Mouse (Mus musculus) hindbrain, embryonic 11.5 days (tissue): ENCODE data around the gene Wee1. TPM values are rescaled to one million over a fixed set of nuclear protein-coding genes. Genes with fewer than 3 reads are reported as not detected.
"Not testable (repeated sequence)": the region's sequence is repeated elsewhere in the genome, so short reads cannot be mapped to it uniquely, and the experiment has no call there.

ENCODE experiments used
- ATAC-seq: fragments of 200-750 bp; cut with Nextera tagmentation; 2 replicates; pipeline ENCODE4 v1.8.0; 2017; ENCODE audit warnings: mild to moderate bottlenecking, moderate TSS enrichment, moderate library complexity; ENCODE audit not compliant: low FRiP score
- DNase-seq: peaks from one replicate; pipeline ENCODE4 v3.0.0-alpha.2; 2015; ENCODE audit warnings: low spot score
- H3K27ac ChIP-seq: fragments of 300-500 bp; sonication (generic); 2 replicates; pipeline ENCODE4 v1.5.1; 2014; ENCODE audit warnings: mild to moderate bottlenecking, low read depth, low read length
- H3K27me3 ChIP-seq: fragments of 300-500 bp; sonication (generic); 2 replicates; pipeline ENCODE4 v1.6.1; 2014; ENCODE audit warnings: mild to moderate bottlenecking, low read length, moderate library complexity, mixed read lengths; ENCODE audit not compliant: control insufficient read depth, insufficient read depth
- H3K36me3 ChIP-seq: fragments of 300-500 bp; sonication (generic); 2 replicates; pipeline ENCODE4 v1.6.1; 2014; ENCODE audit warnings: mild to moderate bottlenecking, low read length, moderate library complexity, mixed read lengths; ENCODE audit not compliant: control insufficient read depth, insufficient read depth
- H3K4me1 ChIP-seq: fragments of 300-500 bp; sonication (generic); replicated peaks from 2 replicates; pipeline ENCODE4 v1.6.1; 2014; ENCODE audit warnings: low read length, mixed read lengths; ENCODE audit not compliant: control insufficient read depth, insufficient read depth
- H3K4me2 ChIP-seq: fragments of 300-500 bp; sonication (generic); replicated peaks from 2 replicates; pipeline ENCODE4 v1.6.1; 2014; ENCODE audit warnings: mild to moderate bottlenecking, low read depth, low read length
- H3K4me3 ChIP-seq: fragments of 300-500 bp; sonication (generic); 2 replicates; pipeline ENCODE4 v1.5.1; 2014; ENCODE audit warnings: low read depth, low read length
- H3K9ac ChIP-seq: fragments of 300-500 bp; sonication (generic); 2 replicates; pipeline ENCODE4 v1.6.1; 2014; ENCODE audit warnings: low read depth, low read length
- H3K9me3 ChIP-seq: fragments of 300-500 bp; sonication (generic); 2 replicates; pipeline ENCODE4 v1.6.1; 2016; ENCODE audit warnings: low read length; ENCODE audit not compliant: control insufficient read depth
- WGBS: fragments of 180-500 bp; shearing (Covaris S2); extraction: QIAGEN DNeasy Blood & Tissue Kit; methylation state at CpG from one replicate; pipeline ENCODE4 v1.1.7; 2014; 5-methylcytosine and 5-hydroxymethylcytosine counted together
- polyA plus RNA-seq: library from polyadenylated mRNA; unstranded; fragments of >200 nt; fragmentation: Nextera tagmentation; extraction: Ambion mirVana; gene quantifications from 2 replicates; pipeline ENCODE4 v1.2.1, GENCODE M21; 2014

Gene Wee1
- polyA plus RNA-seq, 1 experiment from 2014 or later, result 26.6 TPM

- no peak overlapping the region for H3K4me2 ChIP-seq
- DNase-seq, result no peak
- 93% methylated on average over 2 of the region's 2 CpGs for WGBS
Measured at GRCm38 (mm10) chr7:110118448-110118847, 3.4 kb upstream of the Wee1 start.

GRCm38 (mm10) chr7:110120157-110120784, 1.6 kb upstream of the Wee1 start:
- Histone ChIP-seq H3K4me1 (no peaks in the 10 kb centered on the region), H3K9me3 (no peaks in the 10 kb centered on the region), H3K4me3 (no peak overlapping the region), H3K27me3 (no peaks in the 10 kb centered on the region), H3K36me3 (no peaks in the 10 kb centered on the region), H3K9ac (no peak overlapping the region), H3K27ac (no peak overlapping the region), H3K4me2 (no peak overlapping the region)
- ATAC-seq (no peak), DNase-seq (no peak)
- WGBS, result 82% methylated on average over 2 of the region's 2 CpGs

More at GRCm38 (mm10) chr7:110118448-110118847, 3.4 kb upstream of the Wee1 start:
- Histone ChIP-seq H3K9ac (no peak overlapping the region), H3K9me3 (no peaks in the 10 kb centered on the region), H3K4me3 (no peak overlapping the region), H3K27me3 (no peaks in the 10 kb centered on the region), H3K27ac (no peak overlapping the region), H3K4me1 (no peaks in the 10 kb centered on the region), H3K36me3 (no peaks in the 10 kb centered on the region)
- ATAC-seq, result no peak

GRCm38 (mm10) chr7:110121162-110121515, 707 bp upstream of the Wee1 start:
- peak overlapping the region; percentile 64 for H3K4me2 ChIP-seq
- H3K36me3 ChIP-seq, result no peaks in the 10 kb centered on the region
- ATAC-seq (no peak), DNase-seq (no peak)
- peak overlapping the region; percentile 99 for H3K4me3 ChIP-seq
- no peaks in the 10 kb centered on the region for H3K9me3 ChIP-seq
- no peaks in the 10 kb centered on the region for H3K4me1 ChIP-seq
- 3% methylated on average over 9 of the region's 9 CpGs for WGBS
- peak overlapping the region; percentile 67 for H3K9ac ChIP-seq
- H3K27me3 ChIP-seq, result no peaks in the 10 kb centered on the region
- peak overlapping the region; percentile 65; the same call in 1 of the 2 replicates for H3K27ac ChIP-seq

GRCm38 (mm10) chr7:110122289-110122564, 381 bp downstream of the Wee1 start:
- under 1% methylated on average over 24 of the region's 27 CpGs for WGBS
- ATAC-seq, result peak; percentile 11; the same call in 1 of the 2 replicates

GRCm38 (mm10) chr7:110122565-110123422, 948 bp downstream of the Wee1 start:
- H3K9me3 ChIP-seq, result no peaks in the 10 kb centered on the region
- no peaks in the 10 kb centered on the region for H3K4me1 ChIP-seq
- peak overlapping the region; percentile 81 for H3K27ac ChIP-seq
- H3K4me3 ChIP-seq, result peak overlapping the region; percentile 99
- peak; percentile 72 for DNase-seq
- no peaks in the 10 kb centered on the region for H3K36me3 ChIP-seq
- H3K27me3 ChIP-seq, result no peaks in the 10 kb centered on the region
- H3K9ac ChIP-seq, result peak overlapping the region; percentile 85
- peak overlapping the region; percentile 75 for H3K4me2 ChIP-seq
- WGBS, result under 1% methylated on average over 74 of the region's 74 CpGs
- ATAC-seq, result peak; percentile 20

More at GRCm38 (mm10) chr7:110122289-110122564, 381 bp downstream of the Wee1 start:
- Histone ChIP-seq H3K36me3 (no peaks in the 10 kb centered on the region), H3K27ac (peak overlapping the region; percentile 81), H3K9ac (peak overlapping the region; percentile 85), H3K4me2 (peak overlapping the region; percentile 75), H3K9me3 (no peaks in the 10 kb centered on the region), H3K4me3 (peak overlapping the region; percentile 99), H3K27me3 (no peaks in the 10 kb centered on the region), H3K4me1 (no peaks in the 10 kb centered on the region)
- no peak for DNase-seq

GRCm38 (mm10) chr7:110123844-110124555, 2.2 kb downstream of the Wee1 start:
- no peak overlapping the region for H3K27ac ChIP-seq
- H3K4me2 ChIP-seq, result peak overlapping the region; percentile 75
- DNase-seq (no peak), ATAC-seq (no peak)
- no peaks in the 10 kb centered on the region for H3K4me1 ChIP-seq
- WGBS, result 58% methylated on average over 12 of the region's 12 CpGs
- H3K36me3 ChIP-seq, result no peaks in the 10 kb centered on the region
- no peaks in the 10 kb centered on the region for H3K27me3 ChIP-seq
- H3K9ac ChIP-seq, result 0 out of 2 replicates have a peak overlapping the region, but pooled peaks have one; percentile 15
- peak overlapping the region; percentile 99 for H3K4me3 ChIP-seq
- no peaks in the 10 kb centered on the region for H3K9me3 ChIP-seq

GRCm38 (mm10) chr7:110128566-110128965, 6.7 kb downstream of the Wee1 start:
- Histone ChIP-seq H3K36me3 (no peaks in the 10 kb centered on the region), H3K27ac (no peak overlapping the region)
- 86% methylated on average over 2 of the region's 2 CpGs for WGBS

GRCm38 (mm10) chr7:110132272-110132671, 10.4 kb downstream of the Wee1 start:
- 86% methylated on average over 2 of the region's 2 CpGs for WGBS
- H3K4me2 ChIP-seq, DNase-seq, ATAC-seq, H3K27ac ChIP-seq, H3K27me3 ChIP-seq, H3K36me3 ChIP-seq, H3K4me3 ChIP-seq, H3K9me3 ChIP-seq, H3K9ac ChIP-seq, H3K4me1 ChIP-seq: not testable (repeated sequence)

More at GRCm38 (mm10) chr7:110128566-110128965, 6.7 kb downstream of the Wee1 start:
- DNase-seq (no peak), ATAC-seq (no peak)
- Histone ChIP-seq H3K4me2 (no peak overlapping the region), H3K9ac (no peak overlapping the region), H3K4me1 (no peaks in the 10 kb centered on the region), H3K9me3 (no peaks in the 10 kb centered on the region), H3K27me3 (no peaks in the 10 kb centered on the region), H3K4me3 (no peak overlapping the region)
